Mouse (Mus musculus): ENCODE data around the gene Slc15a4. TPM values are rescaled to one million over a fixed set of nuclear protein-coding genes. Genes with fewer than 3 reads are reported as not detected.

Gene Slc15a4
- polyA plus RNA-seq, 1 experiment from 2014 or later: 35.2 TPM

- 77% methylated on average over 5 of the region's 5 CpGs for WGBS
- Histone ChIP-seq H3K27me3 (no peaks in the 10 kb centered on the region), H3K27ac (replicated peaks) (no peak overlapping the region)
Observed at GRCm38 (mm10) chr5:127592406-127592805, 40.3 kb downstream of the Slc15a4 start.

DNA sequence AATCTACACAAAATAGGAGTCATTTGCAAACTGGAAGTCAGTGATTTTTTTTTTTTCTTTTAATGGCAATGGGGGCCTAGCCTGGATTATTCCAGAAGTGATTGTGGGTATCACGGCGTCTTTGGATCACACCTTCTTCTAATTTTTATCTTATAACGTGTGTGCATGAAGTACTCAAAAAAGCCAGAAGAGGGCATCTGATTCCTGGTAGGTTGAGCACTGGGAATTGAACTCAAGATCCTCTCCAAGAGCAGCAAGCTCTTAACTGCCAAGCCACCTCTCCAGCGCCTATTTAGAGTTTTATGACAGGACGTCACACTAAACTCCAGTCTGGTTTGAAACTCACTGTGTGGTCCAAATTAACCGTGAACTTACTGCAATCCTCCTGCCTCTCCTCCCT lies 44.8 kb downstream of the Slc15a4 start:
- H3K4me2 ChIP-seq: no peak overlapping the region
- no peak overlapping the region for H3K4me3 ChIP-seq
- H3K4me1 ChIP-seq (replicated peaks): no peaks in the 10 kb centered on the region
- H3K36me3 ChIP-seq: peaks cover 8% of the 10 kb centered on the region
- WGBS: 77% methylated on average over 6 of the region's 6 CpGs
- ATAC-seq (ENCODE audit: low FRiP score, low read depth): no peak
- no peaks in the 10 kb centered on the region for H3K9me3 ChIP-seq
- H3K9ac ChIP-seq: no peak overlapping the region
- no peak overlapping the region for H3K27ac ChIP-seq (replicated peaks)
- no peaks in the 10 kb centered on the region for H3K27me3 ChIP-seq

More at GRCm38 (mm10) chr5:127592406-127592805, 40.3 kb downstream of the Slc15a4 start:
- Histone ChIP-seq H3K4me1 (replicated peaks) (no peaks in the 10 kb centered on the region), H3K36me3 (peaks cover 41% of the 10 kb centered on the region), H3K9me3 (no peaks in the 10 kb centered on the region), H3K4me3 (no peak overlapping the region), H3K4me2 (no peak overlapping the region), H3K9ac (no peak overlapping the region)
- ATAC-seq (ENCODE audit: low FRiP score, low read depth): no peak

DNA sequence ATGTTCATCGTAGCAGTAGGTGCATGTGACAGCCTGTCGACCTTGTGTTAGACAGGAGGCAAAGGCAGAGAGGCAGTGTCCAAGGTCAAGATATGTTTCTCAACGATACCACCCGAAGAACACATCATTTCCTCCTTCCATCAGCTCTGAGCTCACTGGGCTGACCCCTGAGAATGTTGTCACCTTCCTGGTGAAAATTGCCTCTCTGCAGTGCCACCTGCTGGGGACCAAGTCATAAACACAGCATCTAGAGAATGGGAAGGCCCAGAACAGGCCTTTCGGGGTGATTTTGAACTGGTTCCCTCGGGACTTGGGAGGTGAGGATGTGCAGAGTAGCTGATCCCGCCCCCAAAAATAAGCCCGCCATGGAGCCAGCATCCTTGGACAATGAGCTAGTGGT lies 49.0 kb downstream of the Slc15a4 start:
- no peak overlapping the region for H3K4me2 ChIP-seq
- H3K27me3 ChIP-seq: no peaks in the 10 kb centered on the region
- 86% methylated on average over 8 of the region's 8 CpGs for WGBS
- H3K4me3 ChIP-seq: no peak overlapping the region
- ATAC-seq (ENCODE audit: low FRiP score, low read depth): no peak
- no peaks in the 10 kb centered on the region for H3K9me3 ChIP-seq
- H3K4me1 ChIP-seq (replicated peaks): no peaks in the 10 kb centered on the region
- H3K27ac ChIP-seq (replicated peaks): no peak overlapping the region
- no peak overlapping the region for H3K9ac ChIP-seq
- no peaks in the 10 kb centered on the region for H3K36me3 ChIP-seq

DNA sequence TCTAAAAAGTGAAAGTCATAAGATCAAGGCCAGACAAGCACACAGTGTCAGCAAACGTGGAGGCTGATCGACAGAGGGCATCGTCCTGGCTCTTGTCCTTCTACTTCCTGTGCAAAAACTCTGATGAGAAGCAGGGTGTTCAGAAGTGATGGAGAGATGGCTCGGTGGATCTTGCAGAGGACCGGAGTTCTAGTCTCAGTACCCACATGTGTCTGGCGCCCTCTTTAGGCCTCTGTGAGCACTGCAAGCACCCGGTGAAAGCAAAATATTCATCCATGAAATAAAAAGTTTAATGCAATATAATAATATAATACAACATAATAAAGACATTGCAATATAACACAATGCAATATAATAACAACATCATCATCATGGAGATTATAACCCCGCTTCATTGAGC lies 55.3 kb downstream of the Slc15a4 start:
- H3K36me3 ChIP-seq: no peaks in the 10 kb centered on the region
- no peak overlapping the region for H3K4me2 ChIP-seq
- H3K27ac ChIP-seq (replicated peaks): no peak overlapping the region
- no peaks in the 10 kb centered on the region for H3K4me1 ChIP-seq (replicated peaks)
- WGBS: 55% methylated on average over 8 of the region's 8 CpGs
- no peak for ATAC-seq (ENCODE audit: low FRiP score, low read depth)
- H3K9ac ChIP-seq: no peak overlapping the region
- H3K9me3 ChIP-seq: no peaks in the 10 kb centered on the region
- no peaks in the 10 kb centered on the region for H3K27me3 ChIP-seq
- H3K4me3 ChIP-seq: no peak overlapping the region

GRCm38 (mm10) chr5:127567165-127567741 lies 65.4 kb downstream of the Slc15a4 start:
- ATAC-seq (ENCODE audit: low FRiP score, low read depth): no peak

GRCm38 (mm10) chr5:127561086-127561485 lies 71.6 kb downstream of the Slc15a4 start:
- Histone ChIP-seq H3K9ac (no peak overlapping the region), H3K4me3 (no peak overlapping the region), H3K4me2 (no peak overlapping the region), H3K27ac (replicated peaks) (no peak overlapping the region), H3K4me1 (replicated peaks) (no peaks in the 10 kb centered on the region), H3K36me3 (no peaks in the 10 kb centered on the region), H3K9me3 (no peaks in the 10 kb centered on the region), H3K27me3 (no peaks in the 10 kb centered on the region)
- 87% methylated on average over 3 of the region's 3 CpGs for WGBS
- ATAC-seq (ENCODE audit: low FRiP score, low read depth): no peak

More at GRCm38 (mm10) chr5:127567165-127567741, 65.4 kb downstream of the Slc15a4 start:
- H3K27ac ChIP-seq (replicated peaks): no peak overlapping the region
- H3K27me3 ChIP-seq: no peaks in the 10 kb centered on the region
- H3K4me1 ChIP-seq (replicated peaks): no peaks in the 10 kb centered on the region
- 53% methylated on average over 6 of the region's 6 CpGs for WGBS
- H3K9me3 ChIP-seq: no peaks in the 10 kb centered on the region
- H3K4me2 ChIP-seq: no peak overlapping the region
- H3K36me3 ChIP-seq: no peaks in the 10 kb centered on the region
- no peak overlapping the region for H3K4me3 ChIP-seq
- no peak overlapping the region for H3K9ac ChIP-seq

DNA sequence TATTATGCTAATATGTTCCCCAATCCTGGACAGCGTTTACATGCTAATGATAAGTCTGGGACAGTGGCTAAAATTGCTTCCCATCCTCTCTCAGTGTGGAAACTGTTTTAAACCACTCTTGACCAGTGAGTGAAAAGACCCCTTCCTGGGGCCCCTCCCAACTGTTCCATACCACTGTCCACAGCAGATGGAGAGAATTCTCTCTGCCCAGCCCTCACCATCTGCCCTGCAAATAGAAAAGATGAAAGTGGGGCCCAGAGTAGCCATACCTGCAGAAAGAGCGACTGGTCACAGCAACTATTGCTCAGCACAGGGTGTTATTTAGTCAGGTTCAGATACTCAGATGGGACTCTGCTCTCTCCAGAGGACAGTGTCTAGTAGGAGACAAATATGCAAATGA lies 84.6 kb downstream of the Slc15a4 start:
- peaks cover 21% of the 10 kb centered on the region for H3K4me1 ChIP-seq (replicated peaks)
- H3K9me3 ChIP-seq: no peaks in the 10 kb centered on the region
- ATAC-seq (ENCODE audit: low FRiP score, low read depth): no peak; the same call in 1 of the 2 replicates
- WGBS: 66% methylated on average over 2 of the region's 2 CpGs
- no peak overlapping the region for H3K9ac ChIP-seq
- peak overlapping the region; percentile 18; the same call in 1 of the 2 replicates for H3K4me2 ChIP-seq
- no peak overlapping the region for H3K4me3 ChIP-seq
- no peak overlapping the region for H3K27ac ChIP-seq (replicated peaks)
- no peaks in the 10 kb centered on the region for H3K27me3 ChIP-seq
- H3K36me3 ChIP-seq: no peaks in the 10 kb centered on the region

DNA sequence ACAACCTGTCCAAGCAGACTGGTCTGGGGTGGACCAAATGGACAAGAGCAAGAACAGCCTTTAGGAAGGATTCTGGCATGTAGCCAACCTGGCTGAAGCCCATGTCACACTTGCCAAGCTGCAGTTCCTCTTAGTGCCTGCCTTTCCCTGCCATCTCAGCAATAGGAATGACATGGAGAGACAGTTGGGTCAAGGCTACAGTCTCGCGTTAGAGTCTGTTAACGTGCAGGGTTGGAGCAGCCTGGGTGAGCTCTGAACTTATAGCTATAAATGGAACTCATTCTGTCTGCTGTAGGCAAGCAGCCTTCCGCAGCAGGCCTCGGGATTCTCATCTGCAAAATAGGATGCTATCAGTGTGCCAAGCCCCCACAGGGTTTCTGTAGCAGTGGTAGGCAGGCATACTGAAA lies 86.1 kb downstream of the Slc15a4 start:
- H3K9ac ChIP-seq: no peak overlapping the region
- no peak overlapping the region for H3K27ac ChIP-seq (replicated peaks)
- H3K4me2 ChIP-seq: no peak overlapping the region
- 66% methylated on average over 5 of the region's 5 CpGs for WGBS
- ATAC-seq (ENCODE audit: low FRiP score, low read depth): no peak
- no peaks in the 10 kb centered on the region for H3K36me3 ChIP-seq
- H3K27me3 ChIP-seq: no peaks in the 10 kb centered on the region
- peaks cover 21% of the 10 kb centered on the region for H3K4me1 ChIP-seq (replicated peaks)
- no peaks in the 10 kb centered on the region for H3K9me3 ChIP-seq
- H3K4me3 ChIP-seq: no peak overlapping the region

Other genes with a start within 250 kb of the Slc15a4 start
- gene Glt1d1, start 635 bp downstream of the Slc15a4 start, polyA plus RNA-seq (2015; fragmentation: Nextera tagmentation; extraction: Ambion mirVana): 1.7 and 2.3 TPM in 2 replicates

Data from hindbrain, embryonic 15.5 days (tissue).